Mouse (Mus musculus) heart, adult 2 months (tissue): ENCODE data around the gene Arhgap28.

Source experiments
- CTCF ChIP-seq: fragments of 200-600 bp; IDR thresholded peaks from 2 replicates; pipeline ENCODE4 v1.8.1; 2022; ENCODE audit warnings: antibody characterized with exemption, mild to moderate bottlenecking, moderate library complexity
- EP300 ChIP-seq: fragments of 200-500 bp; IDR thresholded peaks from 2 replicates; pipeline ENCODE4 v1.6.1; 2011; ENCODE audit warnings: low read depth, low read length, control low read depth; ENCODE audit not compliant: insufficient read depth

DNA sequence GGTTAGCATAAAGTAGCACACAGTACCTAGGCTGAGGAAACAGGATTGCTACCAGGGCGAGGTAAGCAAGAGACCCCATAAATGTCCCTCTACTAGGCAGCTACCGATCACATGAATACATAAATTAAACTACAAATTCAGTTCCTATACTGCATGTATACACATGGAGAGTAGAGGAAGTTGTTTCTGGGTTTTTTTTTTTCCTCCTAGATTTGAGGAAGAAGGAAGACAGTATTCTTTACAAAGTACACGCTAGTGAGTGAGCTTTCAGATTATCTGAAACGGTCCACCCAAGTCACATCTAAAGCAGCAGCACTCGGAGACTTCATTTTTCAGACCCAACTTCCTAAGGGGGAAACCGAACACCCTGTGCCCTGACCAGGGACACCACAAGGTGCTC lies 41.1 kb downstream of the Arhgap28 start:
- TF ChIP-seq CTCF (no peak), EP300 (no peak)
